25 mouse cellular contexts compared by ENCODE assay signal in genomic region chr13:9170726-9171125, GRCm38 (mm10).
"Had no signal": no experiment of that assay in that cellular context is flagged by ENCODE, and none has a peak within 500 bp of the region (broad histone marks: within the 10 kb centered on the region; RNA-seq: fewer than 3 reads in every experiment).

No protein-coding gene starts in this region.

- H3K4me3 ChIP-seq: heart, embryonic 10.5 days; heart, embryonic 13.5 days; heart, embryonic 15.5 days; hindbrain, embryonic 13.5 days; hindbrain, embryonic 15.5 days; kidney, embryonic 15.5 days; limb, embryonic 13.5 days; limb, embryonic 15.5 days; liver, embryonic 12.5 days had no signal

- H3K4me2 ChIP-seq: heart, embryonic 13.5 days; heart, embryonic 15.5 days; hindbrain, embryonic 13.5 days; hindbrain, embryonic 15.5 days; kidney, embryonic 15.5 days; limb, embryonic 13.5 days; limb, embryonic 15.5 days; liver, embryonic 12.5 days had no signal

- H3K27ac ChIP-seq: heart, embryonic 10.5 days; heart, embryonic 13.5 days; heart, embryonic 15.5 days; hindbrain, embryonic 13.5 days; hindbrain, embryonic 15.5 days; hindbrain, postnatal 0 days; kidney, embryonic 15.5 days; limb, embryonic 13.5 days; limb, embryonic 15.5 days; liver, embryonic 12.5 days; liver, embryonic 14.5 days had no signal

- H3K27me3 ChIP-seq: heart, embryonic 13.5 days; heart, embryonic 15.5 days; hindbrain, embryonic 13.5 days; hindbrain, embryonic 15.5 days; kidney, embryonic 15.5 days; limb, embryonic 13.5 days; limb, embryonic 15.5 days; liver, embryonic 12.5 days had no signal

- DNase-seq: gastrocnemius, postnatal 14 days; gastrocnemius, postnatal 36 days; heart, adult 18-20 months; heart, postnatal 14 days; heart, postnatal 36 days; kidney, adult 11 months; kidney, adult 2 months; kidney, adult 9 months; kidney, postnatal 14 days; kidney, postnatal 36 days; layer of hippocampus, adult 9-11 months; layer of hippocampus, postnatal 36 days; left cerebral cortex, postnatal 4 days had no signal

- H3K9ac ChIP-seq: heart, embryonic 13.5 days; heart, embryonic 15.5 days; hindbrain, embryonic 13.5 days; hindbrain, embryonic 15.5 days; kidney, embryonic 15.5 days; limb, embryonic 13.5 days; limb, embryonic 15.5 days; liver, embryonic 12.5 days; liver, embryonic 14.5 days had no signal

- H3K9me3 ChIP-seq: heart, embryonic 10.5 days; heart, embryonic 13.5 days; heart, embryonic 15.5 days; hindbrain, embryonic 13.5 days; hindbrain, embryonic 15.5 days; kidney, embryonic 15.5 days; limb, embryonic 13.5 days; limb, embryonic 15.5 days; liver, embryonic 12.5 days had no signal

- ATAC-seq: hindbrain, postnatal 0 days; intestine, embryonic 16.5 days; liver, embryonic 12.5 days had no signal

- H3K4me1 ChIP-seq: heart, embryonic 10.5 days; heart, embryonic 13.5 days; heart, embryonic 15.5 days; hindbrain, embryonic 13.5 days; hindbrain, embryonic 15.5 days; kidney, embryonic 15.5 days; limb, embryonic 13.5 days; limb, embryonic 15.5 days had no signal
